Mouse (Mus musculus): ENCODE measurements at regions not wholly inside any gene's neighbourhood (a gene's known extent, or its start where the extent isn't known, plus 50 kb on each side); places are given as distances from the start of the nearest gene placed in this dataset.

- TF ChIP-seq CTCF (IDR thresholded peaks at IDR 0.05; ENCODE audit: low read depth, low read length) (no peak), POLR2A (IDR thresholded peaks at IDR 0.05; ENCODE audit: borderline replicate concordance, low read depth, low read length) (no peak)
Observed at GRCm38 (mm10) chr13:60000618-60001347, 176.4 kb downstream of the Gas1 start.
